Mouse (Mus musculus): ENCODE results near the gene Nav3.

The Nav3 gene

DNA sequence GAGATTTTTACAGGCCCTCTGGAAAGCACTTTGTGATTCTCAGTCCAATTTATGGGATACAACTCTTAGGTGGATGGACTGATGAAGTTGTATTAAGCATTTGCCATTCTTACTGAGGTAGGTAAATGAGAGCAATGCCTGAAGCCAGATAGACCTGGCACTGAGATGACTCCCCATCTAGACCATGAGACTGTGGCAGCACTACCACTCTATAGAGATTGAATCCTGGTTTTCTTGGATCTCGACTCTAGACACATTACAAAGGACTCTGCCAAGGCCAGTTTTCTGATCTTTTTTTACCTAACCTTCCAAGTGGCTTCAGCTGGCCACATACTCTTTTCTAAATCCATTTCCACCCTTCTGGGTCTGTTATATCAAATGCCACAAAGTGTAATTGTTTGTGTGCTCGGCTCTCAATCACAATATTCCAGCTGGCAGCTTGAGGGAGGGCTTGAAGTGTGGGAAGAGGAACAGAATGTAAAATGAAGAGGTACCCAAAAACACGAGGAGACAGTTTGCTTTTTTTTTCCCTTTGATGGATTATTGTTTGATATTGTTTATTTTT lies 756.2 kb downstream of the Nav3 start:
- in situ Hi-C loops (cut with MseI, MboI) = no loop called here

DNA sequence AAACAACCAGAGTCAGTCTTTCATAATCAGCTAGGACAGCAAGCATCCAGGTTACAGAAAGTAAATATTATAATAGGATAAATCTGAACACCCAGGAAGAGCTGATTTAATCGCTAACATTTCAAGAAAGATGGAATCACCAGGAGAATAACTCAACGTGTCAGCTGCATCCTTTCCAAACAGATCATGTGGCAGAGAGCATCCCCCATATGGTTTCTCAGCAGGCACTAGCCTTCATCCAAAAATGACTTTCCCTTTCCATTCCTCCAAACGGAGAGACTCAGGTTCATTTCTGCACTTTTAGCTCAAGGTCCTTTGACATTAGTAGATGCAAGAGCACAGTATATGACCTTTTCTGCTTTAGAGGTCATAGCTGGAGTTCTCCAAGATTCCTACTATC lies 765.4 kb downstream of the Nav3 start:
- in situ Hi-C loops (cut with MseI, MboI) = no loop called here

DNA sequence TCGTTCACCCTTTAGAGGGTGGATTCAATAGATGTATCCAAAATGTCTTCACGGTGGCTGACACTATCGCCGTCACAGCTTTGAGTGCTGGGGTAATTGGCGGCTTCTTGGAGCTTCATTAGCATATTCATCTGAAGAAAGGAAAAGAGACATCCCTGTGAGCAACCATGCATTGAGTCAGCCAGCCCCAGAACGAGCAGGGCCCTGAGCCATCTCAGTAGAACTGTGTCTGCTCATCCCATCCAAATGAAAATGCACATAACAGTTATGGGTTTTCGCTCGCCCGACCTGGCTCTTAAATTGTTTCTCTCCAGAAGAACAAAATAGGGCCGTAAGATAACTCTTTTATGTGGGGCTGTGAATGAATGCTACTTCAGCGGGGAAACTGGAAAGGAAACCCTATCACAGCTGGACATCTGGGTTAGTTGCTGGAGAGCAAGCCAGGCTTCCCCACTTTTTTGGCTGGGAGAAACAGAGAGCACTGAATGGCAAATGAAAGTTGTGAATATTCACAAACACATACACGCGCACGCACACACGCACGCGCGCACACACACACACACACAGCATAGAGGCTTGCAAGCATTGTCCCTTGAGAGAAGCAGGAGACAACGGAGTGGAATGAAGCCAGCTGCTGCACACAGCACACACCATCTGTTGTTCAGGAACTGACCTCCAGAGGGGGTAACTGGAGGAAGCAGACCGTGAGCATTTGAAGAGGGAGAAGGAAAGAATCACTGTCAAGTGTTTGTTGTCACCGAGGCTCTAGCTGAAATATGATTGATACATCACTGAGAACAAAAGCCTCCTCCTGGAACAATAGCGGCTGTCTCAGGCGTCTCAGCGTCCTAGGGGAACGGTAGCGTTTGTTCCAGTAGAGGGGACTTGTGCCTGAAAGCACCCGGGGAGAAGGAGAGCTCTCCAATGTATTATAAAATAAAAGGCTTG lies 771.6 kb downstream of the Nav3 start:
- in situ Hi-C loops (cut with MseI, MboI) = no loop called here

DNA sequence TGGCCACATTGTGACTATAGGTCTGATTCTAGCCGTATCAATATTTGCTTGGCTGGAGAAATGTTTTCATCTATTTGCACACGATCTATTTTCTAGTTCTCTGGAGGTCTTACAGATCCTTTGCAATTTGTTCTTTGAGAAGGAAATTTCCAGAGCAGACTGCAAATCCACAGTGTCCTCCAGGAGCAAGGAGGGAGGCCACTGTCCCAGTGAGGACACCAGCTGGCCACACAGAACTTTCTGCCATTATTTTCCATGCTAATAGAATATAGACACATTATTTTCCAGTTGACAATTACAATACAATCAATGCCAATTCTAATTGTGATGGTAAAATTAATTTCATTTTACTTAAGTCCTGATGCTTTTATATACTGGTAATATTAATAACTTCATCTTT lies 783.1 kb downstream of the Nav3 start:
- in situ Hi-C loops (cut with MseI, MboI) = no loop called here

- in situ Hi-C loops (cut with MseI, MboI) = no loop called here
Measured at GRCm38 (mm10) chr10:109667453-109667852, 788.6 kb downstream of the Nav3 start.

- in situ Hi-C loops (cut with MseI, MboI) = no loop called here
Measured at GRCm38 (mm10) chr10:109664629-109665317, 791.2 kb downstream of the Nav3 start.

DNA sequence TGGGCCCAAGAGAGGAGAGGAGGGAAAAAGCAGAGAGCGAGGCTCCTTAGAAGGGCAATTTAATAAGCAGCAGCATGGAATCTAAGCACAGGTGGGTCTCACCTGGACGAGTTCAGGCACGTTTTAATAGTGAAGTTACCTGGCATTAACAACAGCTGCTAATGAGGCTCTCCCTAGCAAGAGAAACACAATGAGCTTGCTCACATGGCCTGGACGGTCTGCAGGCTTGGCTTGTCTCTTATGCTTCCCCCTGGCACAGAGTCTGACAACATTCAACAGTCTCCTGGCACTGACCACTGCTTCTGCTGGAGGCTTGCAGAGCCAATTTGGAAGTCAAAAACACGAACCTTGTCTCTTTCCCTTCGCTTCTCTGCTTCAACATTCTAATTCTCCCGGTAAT lies 804.5 kb downstream of the Nav3 start:
- in situ Hi-C loops (cut with MseI, MboI) = no loop called here

- in situ Hi-C loops (cut with MseI, MboI) = no loop called here
Measured at GRCm38 (mm10) chr10:109643598-109643997, 812.4 kb downstream of the Nav3 start.

GRCm38 (mm10) chr10:109641806-109642205 lies 814.2 kb downstream of the Nav3 start:
- in situ Hi-C loops (cut with MseI, MboI) = no loop called here

DNA sequence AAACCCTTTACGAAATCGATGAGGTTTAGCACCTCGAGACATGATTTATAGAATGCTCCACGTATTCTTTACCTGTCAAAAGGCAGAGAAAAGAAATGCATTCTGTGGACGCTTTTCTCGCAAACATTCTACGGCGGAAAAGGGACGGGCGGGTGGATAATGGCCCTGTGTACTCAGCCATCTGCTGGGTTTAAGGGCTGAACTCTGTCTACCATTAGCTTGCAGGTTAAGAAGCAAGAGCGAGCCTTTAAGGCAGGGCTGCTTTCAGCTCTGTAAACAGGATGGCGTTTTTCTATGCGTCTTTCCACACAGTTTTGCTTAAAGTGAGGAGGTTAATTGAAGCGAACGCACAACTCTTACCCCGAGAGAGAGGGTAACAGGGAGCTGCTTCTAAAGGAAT lies 818.3 kb downstream of the Nav3 start:
- in situ Hi-C loops (cut with MseI, MboI) = no loop called here

Data from mouse trophoblast stem cell (cell line).